Mouse (Mus musculus): ENCODE results near the gene Tceanc. TPM values are rescaled to one million over a fixed set of nuclear protein-coding genes. Genes with fewer than 3 reads are reported as not detected.

Tceanc gene
- polyA plus RNA-seq, 1 experiment = 1.8 TPM

DNA sequence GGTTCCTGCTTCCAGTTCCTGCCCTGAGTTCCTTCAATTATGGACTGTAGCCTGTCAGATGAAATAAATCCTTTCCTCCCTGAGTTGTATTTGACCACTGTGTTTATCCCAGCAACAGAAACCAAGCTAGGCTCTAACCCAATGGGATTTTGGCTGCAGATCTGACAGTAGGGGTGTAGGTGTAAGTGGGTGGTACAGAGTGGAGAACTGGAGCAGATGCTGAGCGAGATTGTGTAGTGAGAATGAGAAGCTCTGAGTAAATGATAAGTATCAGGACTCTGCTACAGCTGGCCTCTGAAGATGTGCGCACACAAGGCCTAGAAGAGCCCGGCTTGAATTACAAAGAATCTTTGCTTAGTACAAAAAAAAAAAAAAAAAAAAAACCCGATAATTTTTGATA is 6.3 kb downstream of the Tceanc start:
- Histone ChIP-seq H3K4me3 (replicated peaks; ENCODE audit: insufficient read depth, low read depth, low read length) (no peak overlapping the region), H3K27me3 (ENCODE audit: control insufficient read depth, insufficient read depth, low read length) (no peaks in the 10 kb centered on the region), H3K4me1 (ENCODE audit: control insufficient read depth, insufficient read depth, low read length) (no peaks in the 10 kb centered on the region), H3K27ac (ENCODE audit: insufficient read depth, low read length) (no peak overlapping the region)
- WGBS = 86% methylated on average over 4 of the region's 4 CpGs
- DNase-seq = no peak
- TF ChIP-seq CTCF (IDR thresholded peaks at IDR 0.05; ENCODE audit: borderline replicate concordance, insufficient read depth, low read depth, low read length) (no peak), POLR2A (IDR thresholded peaks at IDR 0.05; ENCODE audit: borderline replicate concordance, insufficient read depth, low read length) (no peak)

DNA sequence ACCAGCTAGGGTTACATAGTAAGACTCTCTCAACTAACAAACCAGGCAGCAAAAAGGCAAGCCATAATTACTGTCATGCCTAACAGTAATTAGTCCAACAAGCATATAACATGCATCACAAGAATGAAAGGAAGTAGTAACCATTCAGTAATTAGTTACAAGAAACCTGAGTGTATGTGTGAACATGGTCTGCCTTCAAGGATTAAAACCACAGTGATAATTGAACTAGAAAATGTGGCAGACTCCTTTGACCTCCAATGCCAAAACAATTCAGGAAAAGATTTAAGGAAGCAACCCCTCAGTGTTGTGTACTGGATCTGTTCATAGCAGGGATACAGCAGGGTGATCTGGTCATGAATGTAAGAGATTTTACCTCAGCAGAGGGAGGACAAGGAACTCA is 7.3 kb downstream of the Tceanc start:
- Histone ChIP-seq H3K4me1 (ENCODE audit: control insufficient read depth, insufficient read depth, low read length) (no peaks in the 10 kb centered on the region), H3K27ac (ENCODE audit: insufficient read depth, low read length) (no peak overlapping the region), H3K4me3 (replicated peaks; ENCODE audit: insufficient read depth, low read depth, low read length) (no peak overlapping the region), H3K27me3 (ENCODE audit: control insufficient read depth, insufficient read depth, low read length) (no peaks in the 10 kb centered on the region)
- TF ChIP-seq CTCF (IDR thresholded peaks at IDR 0.05; ENCODE audit: borderline replicate concordance, insufficient read depth, low read depth, low read length) = no peak
- no peak for TF ChIP-seq POLR2A (IDR thresholded peaks at IDR 0.05; ENCODE audit: borderline replicate concordance, insufficient read depth, low read length)
- DNase-seq = no peak

- no peaks in the 10 kb centered on the region for H3K27me3 ChIP-seq (ENCODE audit: control insufficient read depth, insufficient read depth, low read length)
- peak overlapping the region; percentile 99 for H3K4me3 ChIP-seq (replicated peaks; ENCODE audit: insufficient read depth, low read depth, low read length)
- H3K27ac ChIP-seq (ENCODE audit: insufficient read depth, low read length) = peak overlapping the region; percentile 100
- TF ChIP-seq POLR2A (IDR thresholded peaks at IDR 0.05; ENCODE audit: borderline replicate concordance, insufficient read depth, low read length) = peak; percentile 76; the same call in 1 of the 2 replicates
- TF ChIP-seq CTCF (IDR thresholded peaks at IDR 0.05; ENCODE audit: borderline replicate concordance, insufficient read depth, low read depth, low read length) = no peak
- DNase-seq = peak; percentile 91 to 94
- WGBS = 4% methylated on average over 65 of the region's 65 CpGs
- H3K4me1 ChIP-seq (ENCODE audit: control insufficient read depth, insufficient read depth, low read length) = no peaks in the 10 kb centered on the region
Measured at GRCm38 (mm10) chrX:166509761-166510738, 8.3 kb downstream of the Tceanc start.

- TF ChIP-seq POLR2A (IDR thresholded peaks at IDR 0.05; ENCODE audit: borderline replicate concordance, insufficient read depth, low read length) (no peak), CTCF (IDR thresholded peaks at IDR 0.05; ENCODE audit: borderline replicate concordance, insufficient read depth, low read depth, low read length) (no peak)
- Histone ChIP-seq H3K27me3 (ENCODE audit: control insufficient read depth, insufficient read depth, low read length) (no peaks in the 10 kb centered on the region), H3K4me1 (ENCODE audit: control insufficient read depth, insufficient read depth, low read length) (no peaks in the 10 kb centered on the region), H3K27ac (ENCODE audit: insufficient read depth, low read length) (no peak overlapping the region), H3K4me3 (replicated peaks; ENCODE audit: insufficient read depth, low read depth, low read length) (no peak overlapping the region)
- WGBS = 59% methylated on average over 2 of the region's 2 CpGs
- DNase-seq = no peak
Measured at GRCm38 (mm10) chrX:166504421-166504820, 13.9 kb downstream of the Tceanc start.

DNA sequence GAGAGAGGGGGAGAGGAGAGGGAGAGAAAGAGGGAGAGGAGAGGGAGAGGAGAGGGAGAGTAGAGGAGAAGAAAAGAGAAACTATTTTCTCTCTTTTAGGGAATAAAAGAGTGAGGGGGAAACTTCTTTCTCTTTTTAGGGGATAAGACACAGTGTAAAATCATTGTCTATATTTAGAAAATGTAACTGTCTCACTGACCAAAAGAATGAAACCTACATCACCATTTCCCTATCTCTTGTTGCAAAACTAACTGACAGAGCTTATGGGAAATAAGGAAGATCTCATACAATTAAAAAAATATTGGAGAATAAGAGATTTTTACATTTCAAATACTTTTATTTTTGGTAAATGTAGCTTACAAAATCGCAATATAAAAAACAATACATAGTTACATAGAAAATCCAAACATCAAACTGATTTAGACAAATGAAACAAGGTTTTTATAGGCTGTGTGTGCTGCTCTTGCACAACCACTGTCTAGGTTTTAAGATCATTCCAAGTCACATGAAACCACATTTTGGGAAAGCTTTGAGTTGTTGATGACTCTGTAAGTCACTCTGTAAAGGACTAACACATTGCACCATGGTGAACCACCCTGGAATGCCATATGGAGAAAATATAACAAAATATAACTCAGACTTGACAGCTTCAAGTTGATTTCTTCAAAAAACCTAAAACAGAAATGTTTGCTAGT is 18.7 kb downstream of the Tceanc start:
- no peak for DNase-seq
- TF ChIP-seq POLR2A (IDR thresholded peaks at IDR 0.05; ENCODE audit: borderline replicate concordance, insufficient read depth, low read length) = no peak
- TF ChIP-seq CTCF (IDR thresholded peaks at IDR 0.05; ENCODE audit: borderline replicate concordance, insufficient read depth, low read depth, low read length) = no peak
- WGBS = 85% methylated on average over 1 of the region's 1 CpGs
- Histone ChIP-seq H3K4me3 (replicated peaks; ENCODE audit: insufficient read depth, low read depth, low read length) (no peak overlapping the region), H3K27ac (ENCODE audit: insufficient read depth, low read length) (no peak overlapping the region), H3K27me3 (ENCODE audit: control insufficient read depth, insufficient read depth, low read length) (no peaks in the 10 kb centered on the region), H3K4me1 (ENCODE audit: control insufficient read depth, insufficient read depth, low read length) (no peaks in the 10 kb centered on the region)

- Histone ChIP-seq H3K4me3 (replicated peaks; ENCODE audit: insufficient read depth, low read depth, low read length) (no peak overlapping the region), H3K4me1 (ENCODE audit: control insufficient read depth, insufficient read depth, low read length) (no peaks in the 10 kb centered on the region), H3K27me3 (ENCODE audit: control insufficient read depth, insufficient read depth, low read length) (no peaks in the 10 kb centered on the region), H3K27ac (ENCODE audit: insufficient read depth, low read length) (no peak overlapping the region)
- TF ChIP-seq POLR2A (IDR thresholded peaks at IDR 0.05; ENCODE audit: borderline replicate concordance, insufficient read depth, low read length) (no peak), CTCF (IDR thresholded peaks at IDR 0.05; ENCODE audit: borderline replicate concordance, insufficient read depth, low read depth, low read length) (no peak)
- no peak for DNase-seq
- WGBS = 43% methylated on average over 4 of the region's 4 CpGs
Measured at GRCm38 (mm10) chrX:166497771-166498170, 20.6 kb downstream of the Tceanc start.

GRCm38 (mm10) chrX:166495052-166495451 is 23.3 kb downstream of the Tceanc start:
- TF ChIP-seq POLR2A (IDR thresholded peaks at IDR 0.05; ENCODE audit: borderline replicate concordance, insufficient read depth, low read length) (no peak), CTCF (IDR thresholded peaks at IDR 0.05; ENCODE audit: borderline replicate concordance, insufficient read depth, low read depth, low read length) (no peak)
- 87% methylated on average over 2 of the region's 2 CpGs for WGBS
- H3K4me1 ChIP-seq (ENCODE audit: control insufficient read depth, insufficient read depth, low read length) = no peaks in the 10 kb centered on the region

More at GRCm38 (mm10) chrX:166495052-166495451, 23.3 kb downstream of the Tceanc start:
- Histone ChIP-seq H3K4me3 (replicated peaks; ENCODE audit: insufficient read depth, low read depth, low read length) (no peak overlapping the region), H3K27ac (ENCODE audit: insufficient read depth, low read length) (no peak overlapping the region), H3K27me3 (ENCODE audit: control insufficient read depth, insufficient read depth, low read length) (no peaks in the 10 kb centered on the region)
- DNase-seq = no peak
